Mouse (Mus musculus): Measurements from ENCODE around the gene Tbx3.

Tbx3 gene

GRCm38 (mm10) chr5:119680329-119681010 lies 10.0 kb downstream of the Tbx3 start:
- no peak for DNase-seq (ENCODE audit: low read depth)

- DNase-seq (ENCODE audit: low read depth): no peak
These were observed 10.8 kb downstream of the Tbx3 start for GRCm38 (mm10) chr5:119681011-119681832.

GRCm38 (mm10) chr5:119681833-119682210 lies 11.4 kb downstream of the Tbx3 start:
- no peak for DNase-seq (ENCODE audit: low read depth)

GRCm38 (mm10) chr5:119682646-119683515 lies 12.4 kb downstream of the Tbx3 start:
- DNase-seq (ENCODE audit: low read depth): no peak

GRCm38 (mm10) chr5:119683861-119684260 lies 13.4 kb downstream of the Tbx3 start:
- no peak for DNase-seq (ENCODE audit: low read depth)

GRCm38 (mm10) chr5:119684701-119685391 lies 14.4 kb downstream of the Tbx3 start:
- no peak for DNase-seq (ENCODE audit: low read depth)

- DNase-seq (ENCODE audit: low read depth): no peak
These were observed 15.2 kb downstream of the Tbx3 start for GRCm38 (mm10) chr5:119685446-119686198.

GRCm38 (mm10) chr5:119686199-119686964 lies 15.9 kb downstream of the Tbx3 start:
- no peak for DNase-seq (ENCODE audit: low read depth)

GRCm38 (mm10) chr5:119687005-119687855 lies 16.8 kb downstream of the Tbx3 start:
- DNase-seq (ENCODE audit: low read depth): no peak

- no peak for DNase-seq (ENCODE audit: low read depth)
These were observed 17.4 kb downstream of the Tbx3 start for GRCm38 (mm10) chr5:119687856-119688206.

GRCm38 (mm10) chr5:119688306-119688705 lies 17.8 kb downstream of the Tbx3 start:
- no peak for DNase-seq (ENCODE audit: low read depth)

GRCm38 (mm10) chr5:119688914-119689420 lies 18.5 kb downstream of the Tbx3 start:
- DNase-seq (ENCODE audit: low read depth): no peak

- DNase-seq (ENCODE audit: low read depth): no peak
These were observed 19.0 kb downstream of the Tbx3 start for GRCm38 (mm10) chr5:119689501-119689900.

- no peak for DNase-seq (ENCODE audit: low read depth)
These were observed 20.6 kb downstream of the Tbx3 start for GRCm38 (mm10) chr5:119691075-119691474.

GRCm38 (mm10) chr5:119692425-119692824 lies 22.0 kb downstream of the Tbx3 start:
- DNase-seq (ENCODE audit: low read depth): no peak

GRCm38 (mm10) chr5:119694914-119695313 lies 24.4 kb downstream of the Tbx3 start:
- DNase-seq (ENCODE audit: low read depth): no peak

- no peak for DNase-seq (ENCODE audit: low read depth)
These were observed 32.6 kb downstream of the Tbx3 start for GRCm38 (mm10) chr5:119703031-119703430.

GRCm38 (mm10) chr5:119704900-119705299 lies 34.4 kb downstream of the Tbx3 start:
- DNase-seq (ENCODE audit: low read depth): no peak

- no peak for DNase-seq (ENCODE audit: low read depth)
These were observed 36.0 kb downstream of the Tbx3 start for GRCm38 (mm10) chr5:119706467-119706866.
